Mouse (Mus musculus) lung, postnatal 0 days (tissue): Measurements from ENCODE around the gene Slc24a3. TPM values are rescaled to one million over a fixed set of nuclear protein-coding genes. Genes with fewer than 3 reads are reported as not detected.
A peak's percentile ranks its signal among the peaks of the same experiment; 100 is the strongest.

ENCODE experiments used
- ATAC-seq: fragments of 200-750 bp; cut with Nextera tagmentation; 2 replicates; pipeline ENCODE4 v1.8.0; 2017; ENCODE audit warnings: moderate library complexity
- DNase-seq: peaks from one replicate; pipeline ENCODE4 v3.0.0-alpha.2; 2016; ENCODE audit warnings: low spot score
- H3K27ac ChIP-seq: fragments of 300-500 bp; sonication (generic); 2 replicates; pipeline ENCODE4 v1.5.1; 2014; ENCODE audit warnings: antibody characterized with exemption, mild to moderate bottlenecking, low read length, mixed read lengths
- H3K27me3 ChIP-seq: fragments of 300-500 bp; sonication (generic); replicated peaks from 2 replicates; pipeline ENCODE4 v1.6.1; 2014; ENCODE audit warnings: low read length, mixed read lengths; ENCODE audit not compliant: insufficient read depth
- H3K36me3 ChIP-seq: fragments of 300-500 bp; sonication (generic); 2 replicates; pipeline ENCODE4 v1.6.1; 2014; ENCODE audit warnings: low read length, mixed read lengths; ENCODE audit not compliant: insufficient read depth
- H3K4me1 ChIP-seq: fragments of 300-500 bp; sonication (generic); 2 replicates; pipeline ENCODE4 v1.6.1; 2014; ENCODE audit warnings: antibody characterized with exemption, low read depth, low read length, mixed read lengths; ENCODE audit not compliant: insufficient read depth
- H3K4me2 ChIP-seq: fragments of 300-500 bp; sonication (generic); replicated peaks from 2 replicates; pipeline ENCODE4 v1.6.1; 2014; ENCODE audit warnings: low read depth, mild to moderate bottlenecking, low read length, moderate library complexity, mixed read lengths
- H3K4me3 ChIP-seq: fragments of 300-500 bp; sonication (generic); 2 replicates; pipeline ENCODE4 v1.5.1; 2014; ENCODE audit warnings: low read depth, low read length
- H3K9ac ChIP-seq: fragments of 300-500 bp; sonication (generic); replicated peaks from 2 replicates; pipeline ENCODE4 v1.6.1; 2014; ENCODE audit warnings: low read depth, mild to moderate bottlenecking
- H3K9me3 ChIP-seq: fragments of 300-500 bp; sonication (generic); 2 replicates; pipeline ENCODE4 v1.6.1; 2016; ENCODE audit warnings: low read length, mixed read lengths
- CTCF ChIP-seq: IDR thresholded peaks from 2 replicates; pipeline ENCODE4 v1.5.1; 2016; ENCODE audit warnings: antibody characterized with exemption, mild to moderate bottlenecking
- EP300 ChIP-seq: IDR thresholded peaks from 2 replicates; pipeline ENCODE4 v1.6.1; 2016; ENCODE audit warnings: antibody characterized with exemption, mild to moderate bottlenecking, control low read depth
- WGBS: fragments of 180-500 bp; shearing (Covaris S2); extraction: QIAGEN DNeasy Blood & Tissue Kit; methylation state at CpG from one replicate; pipeline ENCODE4 v1.1.7; 2014; 5-methylcytosine and 5-hydroxymethylcytosine counted together
- polyA plus RNA-seq: library from polyadenylated mRNA; unstranded; fragments of >200 nt; fragmentation: Nextera tagmentation; extraction: Ambion mirVana; gene quantifications from 2 replicates; pipeline ENCODE4 v1.2.1, GENCODE M21; 2015

Slc24a3 gene
- polyA plus RNA-seq, 1 experiment from 2014 or later, result 2.3 TPM

DNA sequence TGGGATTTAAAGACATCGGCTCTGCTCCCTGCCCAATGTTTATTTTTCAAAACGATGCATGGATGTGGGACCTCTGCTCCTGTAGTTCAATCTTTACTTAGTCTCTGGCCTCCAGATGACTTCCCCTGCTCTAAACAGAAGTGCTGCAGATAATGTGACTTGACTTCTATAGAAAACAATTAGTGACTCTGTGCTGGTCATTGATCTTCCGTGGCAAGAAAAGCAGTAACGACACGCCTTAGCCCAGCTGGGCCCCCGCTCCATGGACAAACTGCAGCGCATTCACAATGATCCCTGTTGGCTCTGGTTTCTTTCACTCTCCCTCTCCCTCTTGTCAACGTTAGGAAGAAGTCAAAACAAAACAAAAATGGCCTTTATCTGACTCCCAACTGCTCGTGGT lies 453.6 kb downstream of the Slc24a3 start:
- TF ChIP-seq CTCF, result no peak
- H3K27ac ChIP-seq, result no peak overlapping the region

DNA sequence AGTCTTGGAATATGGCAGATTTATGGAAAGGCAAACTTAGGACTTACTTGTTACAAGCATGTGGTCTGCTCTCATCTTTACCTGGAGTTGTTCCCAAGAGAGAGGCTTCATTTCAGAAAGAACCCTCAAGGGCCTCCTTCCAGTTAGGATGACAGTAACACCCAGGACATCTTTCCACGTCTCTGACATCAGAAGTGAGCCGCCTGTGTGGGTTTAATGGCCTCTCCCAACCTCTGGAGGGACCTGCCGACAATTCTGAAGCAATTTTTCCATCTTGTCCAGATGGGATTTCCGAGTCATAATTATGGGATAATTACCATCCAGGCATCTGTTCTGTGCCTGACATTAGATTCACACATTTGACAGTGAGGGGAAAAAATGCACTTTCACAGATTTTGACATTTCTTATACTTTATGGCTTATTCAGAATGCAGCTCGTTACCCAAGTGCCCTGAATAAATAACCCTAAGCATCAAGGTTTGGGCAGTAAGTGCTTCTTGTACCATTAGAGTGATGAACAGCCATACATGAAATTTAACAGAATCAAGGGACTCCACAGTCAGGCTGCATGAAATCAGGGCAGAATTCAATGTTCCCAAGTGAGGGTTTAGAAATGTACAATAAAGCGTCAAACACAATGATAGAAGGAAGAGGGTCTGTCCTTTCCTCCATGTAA lies 463.7 kb downstream of the Slc24a3 start:
- no peak for ATAC-seq

More for the DNA sequence above, 453.6 kb downstream of the Slc24a3 start:
- H3K36me3 ChIP-seq, result no peaks in the 10 kb centered on the region
- H3K9ac ChIP-seq, result no peak overlapping the region
- H3K4me2 ChIP-seq, result no peak overlapping the region
- H3K4me3 ChIP-seq, result no peak overlapping the region
- H3K4me1 ChIP-seq, result no peaks in the 10 kb centered on the region
- no peaks in the 10 kb centered on the region for H3K27me3 ChIP-seq
- WGBS, result 24% methylated on average over 9 of the region's 9 CpGs
- ATAC-seq, result no peak
- no peaks in the 10 kb centered on the region for H3K9me3 ChIP-seq
- no peak for DNase-seq

DNA sequence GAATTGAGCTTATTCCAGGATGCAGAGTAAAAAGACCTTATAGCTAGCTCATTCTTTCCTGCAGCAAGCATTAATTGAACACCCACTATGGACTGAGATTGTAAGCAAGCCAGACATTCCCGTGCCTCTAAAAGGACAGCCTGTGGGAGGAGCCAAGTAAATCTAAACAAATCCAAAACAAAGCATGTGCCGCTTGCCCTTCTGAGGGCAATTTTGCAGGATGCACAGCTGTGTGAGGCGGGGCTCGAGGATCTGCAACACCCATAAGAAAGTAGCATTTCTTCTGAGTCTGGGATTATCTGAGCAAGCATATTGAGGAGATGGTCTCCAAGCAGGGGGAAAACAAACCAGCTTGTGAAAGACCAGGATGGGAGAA lies 464.2 kb downstream of the Slc24a3 start:
- no peak for TF ChIP-seq CTCF
- TF ChIP-seq EP300, result no peak
- no peak overlapping the region for H3K4me2 ChIP-seq
- H3K36me3 ChIP-seq, result no peaks in the 10 kb centered on the region
- H3K9me3 ChIP-seq, result no peaks in the 10 kb centered on the region
- DNase-seq (peak; percentile 9), ATAC-seq (no peak; the same call in 1 of the 2 replicates)
- no peaks in the 10 kb centered on the region for H3K27me3 ChIP-seq
- no peaks in the 10 kb centered on the region for H3K4me1 ChIP-seq
- no peak overlapping the region for H3K9ac ChIP-seq
- H3K4me3 ChIP-seq, result no peak overlapping the region
- WGBS, result 28% methylated on average over 4 of the region's 4 CpGs
- H3K27ac ChIP-seq, result no peak overlapping the region

More for the DNA sequence above, 463.7 kb downstream of the Slc24a3 start:
- Histone ChIP-seq H3K9me3 (no peaks in the 10 kb centered on the region), H3K27ac (no peak overlapping the region), H3K4me2 (no peak overlapping the region), H3K9ac (no peak overlapping the region), H3K4me1 (no peaks in the 10 kb centered on the region), H3K36me3 (no peaks in the 10 kb centered on the region), H3K27me3 (no peaks in the 10 kb centered on the region), H3K4me3 (no peak overlapping the region)
- TF ChIP-seq EP300, result no peak
- TF ChIP-seq CTCF, result no peak
- DNase-seq, result no peak
- WGBS, result 83% methylated on average over 6 of the region's 6 CpGs

DNA sequence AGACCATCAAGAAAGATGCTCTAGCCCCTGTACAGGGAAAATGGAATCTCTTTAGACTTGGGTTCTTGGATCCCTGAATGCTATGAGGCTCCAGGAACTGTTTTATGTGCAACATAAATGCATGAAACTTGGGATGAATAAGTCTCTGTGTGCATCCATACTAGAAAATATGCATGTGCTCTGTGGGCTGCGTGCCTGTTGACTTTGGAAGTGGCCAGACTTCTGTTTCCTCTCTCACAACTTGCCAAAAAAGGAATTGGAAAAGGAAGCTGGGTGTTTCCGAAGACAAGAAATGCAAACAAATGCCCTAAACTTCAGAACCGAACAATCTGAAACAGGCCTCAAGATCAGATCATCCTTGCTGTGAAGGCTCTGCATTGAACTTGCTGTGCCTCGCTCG lies 466.3 kb downstream of the Slc24a3 start:
- H3K4me2 ChIP-seq, result no peak overlapping the region
- no peaks in the 10 kb centered on the region for H3K4me1 ChIP-seq
- no peak overlapping the region for H3K27ac ChIP-seq
- H3K9me3 ChIP-seq, result no peaks in the 10 kb centered on the region
- no peaks in the 10 kb centered on the region for H3K27me3 ChIP-seq
- no peak overlapping the region for H3K4me3 ChIP-seq
- DNase-seq (no peak), ATAC-seq (no peak)
- 51% methylated on average over 5 of the region's 5 CpGs for WGBS
- no peak overlapping the region for H3K9ac ChIP-seq
- TF ChIP-seq EP300, result no peak
- TF ChIP-seq CTCF, result no peak
- H3K36me3 ChIP-seq, result no peaks in the 10 kb centered on the region

DNA sequence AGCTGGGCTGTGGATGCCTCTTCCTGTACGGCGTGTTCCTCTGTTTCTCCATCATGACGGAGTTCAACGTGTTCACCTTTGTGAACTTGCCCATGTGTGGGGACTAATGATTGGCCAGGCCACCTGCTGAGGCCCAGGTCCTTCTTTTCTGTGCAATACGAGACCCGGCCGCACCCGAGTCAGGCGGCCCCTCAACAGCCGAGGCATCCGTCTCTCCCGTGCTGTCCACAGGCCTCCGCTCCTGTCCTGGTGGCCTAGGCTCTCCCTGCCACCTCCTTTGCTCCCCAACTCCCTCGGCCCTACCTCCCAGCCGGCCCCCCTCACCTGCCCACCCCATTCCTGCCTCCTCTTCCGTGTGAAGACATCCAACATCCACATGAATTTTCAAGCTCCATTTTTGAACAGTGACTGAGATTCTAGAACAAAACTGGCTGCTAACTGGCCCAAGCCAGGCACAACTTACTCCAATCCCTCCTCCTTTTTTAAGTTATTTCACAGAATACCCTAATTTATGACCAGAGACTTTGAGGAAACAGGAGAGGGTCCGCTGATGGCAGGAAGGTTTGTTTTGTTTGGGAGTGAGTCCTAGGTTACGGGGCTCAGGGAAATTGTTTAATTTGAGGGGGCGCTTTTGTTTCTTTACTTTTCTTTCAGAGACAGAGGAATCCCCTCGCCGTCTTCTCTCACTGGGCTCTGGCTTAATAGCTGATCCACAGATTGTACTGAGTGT lies 472.9 kb downstream of the Slc24a3 start:
- DNase-seq (no peak), ATAC-seq (no peak)
- Histone ChIP-seq H3K27me3 (no peaks in the 10 kb centered on the region), H3K27ac (no peak overlapping the region), H3K4me3 (no peak overlapping the region), H3K9me3 (no peaks in the 10 kb centered on the region), H3K4me2 (no peak overlapping the region), H3K36me3 (no peaks in the 10 kb centered on the region), H3K9ac (no peak overlapping the region), H3K4me1 (no peaks in the 10 kb centered on the region)
- 64% methylated on average over 21 of the region's 21 CpGs for WGBS
- TF ChIP-seq CTCF, result no peak
- no peak for TF ChIP-seq EP300

DNA sequence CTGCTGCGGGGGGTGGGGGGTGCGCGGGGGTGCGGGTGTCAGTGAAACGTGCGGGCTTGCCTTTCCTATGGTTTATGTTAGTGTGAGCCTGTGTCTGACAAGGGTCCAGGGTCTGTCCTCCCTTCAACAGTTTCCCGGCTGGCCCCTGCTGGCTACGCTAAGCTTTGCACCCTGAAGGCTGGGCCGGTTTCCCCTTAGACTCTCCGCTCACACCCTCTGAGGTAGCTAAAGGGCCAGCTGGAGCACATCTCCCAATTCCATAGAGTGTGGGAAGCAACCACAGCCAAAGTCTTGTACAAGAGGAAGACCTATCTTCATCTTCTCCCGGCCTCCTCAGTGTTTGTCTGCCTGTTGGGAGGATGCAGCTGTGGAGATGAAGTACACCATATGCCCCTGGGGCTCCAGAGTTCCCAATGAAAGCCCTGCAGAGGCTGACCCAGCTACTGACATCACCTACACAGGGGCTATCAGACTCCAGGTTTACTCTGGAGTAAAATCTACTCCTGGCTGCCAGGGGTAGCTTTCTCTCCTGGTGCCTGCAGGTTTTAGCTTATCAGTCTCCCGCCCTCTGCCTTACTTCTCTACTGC lies 487.9 kb downstream of the Slc24a3 start:
- ATAC-seq, result peak; percentile 48; the same call in 1 of the 2 replicates
- 28% methylated on average over 12 of the region's 12 CpGs for WGBS

More for the DNA sequence above, 487.9 kb downstream of the Slc24a3 start:
- no peak for DNase-seq
- no peaks in the 10 kb centered on the region for H3K9me3 ChIP-seq
- no peak overlapping the region for H3K4me2 ChIP-seq
- no peak overlapping the region for H3K4me3 ChIP-seq
- H3K4me1 ChIP-seq, result no peaks in the 10 kb centered on the region
- H3K27ac ChIP-seq, result no peak overlapping the region
- no peaks in the 10 kb centered on the region for H3K36me3 ChIP-seq
- no peak overlapping the region for H3K9ac ChIP-seq
- no peaks in the 10 kb centered on the region for H3K27me3 ChIP-seq
- no peak for TF ChIP-seq EP300
- peak; percentile 47 for TF ChIP-seq CTCF
